Mouse (Mus musculus): ENCODE data around the gene Cyba.

GRCm38 (mm10) chr8:122419881-122420555, 12.7 kb downstream of the Cyba start:
- TF ChIP-seq EP300 (IDR thresholded peaks at IDR 0.05; ENCODE audit: low read depth) (no peak), CTCF (IDR thresholded peaks at IDR 0.05; ENCODE audit: low read depth) (no peak)

All from liver, embryonic 14.5 days (tissue).